Mouse (Mus musculus) ES-Bruce4 (cell line): Measurements from ENCODE around the gene Adh1. TPM values are rescaled to one million over a fixed set of nuclear protein-coding genes. Genes with fewer than 3 reads are reported as not detected.

ENCODE experiments used
- H3K27ac ChIP-seq: 2 replicates; pipeline ENCODE4 v1.5.1; 2012; ENCODE audit warnings: low read length, inconsistent platforms; ENCODE audit not compliant: insufficient read depth
- H3K27me3 ChIP-seq: 2 replicates; pipeline ENCODE4 v1.6.1; 2012; ENCODE audit warnings: mild to moderate bottlenecking, low read length, inconsistent platforms; ENCODE audit not compliant: control insufficient read depth, poor library complexity, insufficient read depth, severe bottlenecking
- H3K36me3 ChIP-seq: 2 replicates; pipeline ENCODE4 v1.6.1; 2012; ENCODE audit warnings: inconsistent platforms, mild to moderate bottlenecking, low read length, moderate library complexity; ENCODE audit not compliant: control insufficient read depth, poor library complexity, insufficient read depth, severe bottlenecking
- H3K4me1 ChIP-seq: one replicate; pipeline ENCODE4 v1.8.1; 2011; ENCODE audit warnings: low read length; ENCODE audit not compliant: control insufficient read depth, insufficient read depth
- H3K4me3 ChIP-seq: 2 replicates; pipeline ENCODE4 v1.5.1; 2011; ENCODE audit warnings: low read depth, mild to moderate bottlenecking, low read length
- H3K9ac ChIP-seq: 2 replicates; pipeline ENCODE4 v1.6.1; 2012; ENCODE audit warnings: low read depth, mild to moderate bottlenecking, inconsistent platforms; ENCODE audit not compliant: poor library complexity, severe bottlenecking
- H3K9me3 ChIP-seq: replicated peaks from 2 replicates; pipeline ENCODE4 v1.6.1; 2012; ENCODE audit warnings: mild to moderate bottlenecking, low read length, inconsistent platforms; ENCODE audit not compliant: control insufficient read depth, poor library complexity, insufficient read depth, severe bottlenecking
- CTCF ChIP-seq: IDR thresholded peaks from one replicate; pipeline ENCODE4 v1.8.1; 2011; ENCODE audit warnings: low read depth, low read length
- EP300 ChIP-seq: IDR thresholded peaks from 2 replicates; pipeline ENCODE4 v1.6.1; 2011; ENCODE audit warnings: low read depth, low read length; ENCODE audit not compliant: insufficient read depth
- POLR2A ChIP-seq: IDR thresholded peaks from one replicate; pipeline ENCODE4 v1.8.1; 2011; ENCODE audit warnings: low read length; ENCODE audit not compliant: insufficient read depth
- polyA plus RNA-seq: library from polyadenylated mRNA; stranded (reverse); fragments of >200 nt; gene quantifications from 2 replicates; pipeline ENCODE4 v1.2.4, GENCODE M21; 2011; ENCODE audit warnings: low read depth; ENCODE audit not compliant: missing spikeins, insufficient read depth, insufficient read length

Gene Adh1
- polyA plus RNA-seq, 1 experiment: 0.54 TPM

GRCm38 (mm10) chr3:138238046-138238445 lies 22.7 kb upstream of the Adh1 start:
- Histone ChIP-seq H3K4me1 (no peaks in the 10 kb centered on the region), H3K4me3 (no peak overlapping the region), H3K36me3 (no peaks in the 10 kb centered on the region)

GRCm38 (mm10) chr3:138239461-138239860 lies 21.3 kb upstream of the Adh1 start:
- H3K9ac ChIP-seq: no peak overlapping the region
- H3K9me3 ChIP-seq: no peaks in the 10 kb centered on the region
- no peaks in the 10 kb centered on the region for H3K36me3 ChIP-seq
- H3K27ac ChIP-seq: no peak overlapping the region
- H3K4me3 ChIP-seq: no peak overlapping the region
- H3K27me3 ChIP-seq: no peaks in the 10 kb centered on the region
- no peaks in the 10 kb centered on the region for H3K4me1 ChIP-seq
- TF ChIP-seq POLR2A: no peak
- no peak for TF ChIP-seq EP300

More at GRCm38 (mm10) chr3:138238046-138238445, 22.7 kb upstream of the Adh1 start:
- TF ChIP-seq CTCF: no peak
- no peak for TF ChIP-seq POLR2A
- TF ChIP-seq EP300: no peak
- H3K9ac ChIP-seq: no peak overlapping the region
- H3K9me3 ChIP-seq: no peaks in the 10 kb centered on the region
- no peak overlapping the region for H3K27ac ChIP-seq
- H3K27me3 ChIP-seq: no peaks in the 10 kb centered on the region

- H3K36me3 ChIP-seq: no peaks in the 10 kb centered on the region
- no peaks in the 10 kb centered on the region for H3K9me3 ChIP-seq
- H3K4me3 ChIP-seq: no peak overlapping the region
- no peak overlapping the region for H3K9ac ChIP-seq
- no peak overlapping the region for H3K27ac ChIP-seq
- H3K4me1 ChIP-seq: no peaks in the 10 kb centered on the region
- TF ChIP-seq CTCF: no peak
- no peak for TF ChIP-seq EP300
- TF ChIP-seq POLR2A: no peak
- no peaks in the 10 kb centered on the region for H3K27me3 ChIP-seq
Observed at GRCm38 (mm10) chr3:138240411-138240810, 20.4 kb upstream of the Adh1 start.

GRCm38 (mm10) chr3:138240942-138241341 lies 19.8 kb upstream of the Adh1 start:
- Histone ChIP-seq H3K27me3 (no peaks in the 10 kb centered on the region), H3K4me3 (no peak overlapping the region), H3K36me3 (no peaks in the 10 kb centered on the region), H3K27ac (no peak overlapping the region), H3K9me3 (no peaks in the 10 kb centered on the region), H3K9ac (no peak overlapping the region), H3K4me1 (no peaks in the 10 kb centered on the region)
- TF ChIP-seq EP300 (no peak), CTCF (no peak), POLR2A (no peak)

GRCm38 (mm10) chr3:138241371-138241770 lies 19.4 kb upstream of the Adh1 start:
- Histone ChIP-seq H3K27me3 (no peaks in the 10 kb centered on the region), H3K36me3 (no peaks in the 10 kb centered on the region), H3K4me1 (no peaks in the 10 kb centered on the region), H3K9ac (no peak overlapping the region), H3K9me3 (no peaks in the 10 kb centered on the region), H3K27ac (no peak overlapping the region), H3K4me3 (no peak overlapping the region)
- TF ChIP-seq EP300 (no peak), CTCF (no peak), POLR2A (no peak)

GRCm38 (mm10) chr3:138242021-138242726 lies 18.6 kb upstream of the Adh1 start:
- Histone ChIP-seq H3K4me3 (no peak overlapping the region), H3K9me3 (no peaks in the 10 kb centered on the region), H3K36me3 (no peaks in the 10 kb centered on the region), H3K27me3 (no peaks in the 10 kb centered on the region), H3K9ac (no peak overlapping the region), H3K27ac (no peak overlapping the region), H3K4me1 (no peaks in the 10 kb centered on the region)
- TF ChIP-seq EP300 (no peak), POLR2A (no peak), CTCF (no peak)
